Mouse (Mus musculus) thymus, postnatal 10 days (tissue): ENCODE measurements around the gene 9130204L05Rik.

Source experiments
- DNase-seq, 2 experiments: peaks; one replicate each; pipeline ENCODE4 v3.0.0; 2021; ENCODE audit warnings: low spot score in 2 of 2

Gene 9130204L05Rik

GRCm38 (mm10) chr3:91090703-91091102, at the start of gene 9130204L05Rik:
TSS of gene 9130204L05Rik (minus strand) at chr3:91090803.
- no peak for DNase-seq

GRCm38 (mm10) chr3:91108696-91109095, 18.1 kb upstream of the 9130204L05Rik start:
- no peak for DNase-seq

DNA sequence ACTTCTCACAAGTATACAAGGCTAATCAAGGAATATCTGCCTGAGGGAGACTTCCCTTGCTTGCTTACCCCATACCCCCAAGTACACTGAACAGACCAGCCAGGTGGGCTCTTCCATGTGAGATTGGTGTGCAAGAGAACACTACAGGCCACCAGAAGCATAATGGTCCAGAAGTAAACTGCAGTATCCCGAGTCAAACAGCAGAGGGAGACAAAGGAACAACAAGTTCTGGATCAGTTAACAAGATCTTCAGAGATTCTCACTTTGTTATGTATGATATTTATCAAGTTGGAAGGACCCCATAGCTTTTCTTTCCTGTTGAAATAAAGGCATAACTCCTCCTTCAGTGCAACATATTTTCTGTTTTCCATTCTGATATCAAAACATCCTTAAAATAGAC, 31.4 kb downstream of the 9130204L05Rik start:
- no peak for DNase-seq

GRCm38 (mm10) chr3:91052654-91053053, 37.9 kb downstream of the 9130204L05Rik start:
- DNase-seq, result no peak
